ENCODE assay signal across 16 mouse cellular contexts in the genomic region with DNA sequence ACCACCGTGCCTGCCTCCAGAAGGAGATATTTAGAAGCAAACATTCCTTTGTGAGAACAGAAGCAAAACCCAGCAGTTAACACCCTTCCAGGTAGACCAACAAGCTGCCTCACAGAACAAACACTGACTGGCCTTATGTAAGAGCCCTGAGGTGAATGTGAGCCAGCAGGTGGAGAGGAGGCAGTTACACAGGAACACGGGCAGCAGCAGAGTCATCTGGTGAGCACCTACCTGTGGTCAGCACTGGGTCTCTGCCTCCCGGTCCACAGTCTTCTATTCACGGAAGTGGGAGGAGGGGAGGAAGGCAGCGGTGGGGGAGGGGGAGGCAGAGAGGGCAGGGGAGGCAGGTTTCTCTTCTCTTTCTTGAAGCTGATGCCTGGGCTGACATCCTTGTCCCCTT. TPM values are rescaled to one million over a fixed set of nuclear protein-coding genes. Genes with fewer than 3 reads are reported as not detected.
DNase-seq lines count a peak whose midpoint lies in the region; ATAC-seq and TF ChIP-seq lines count a peak whose summit lies in the region.
"Had no signal": no experiment of that assay in that cellular context is flagged by ENCODE, and none has a peak within 500 bp of the region (broad histone marks: within the 10 kb centered on the region; RNA-seq: fewer than 3 reads in every experiment).

No protein-coding gene starts in this region.

- no peaks in the 10 kb centered on the region for H3K9me3 ChIP-seq in intestine, embryonic 15.5 days
- H3K9me3 ChIP-seq in intestine, postnatal 0 days (ENCODE audit: control insufficient read depth): no peaks in the 10 kb centered on the region
- H3K9me3 ChIP-seq in lung, postnatal 0 days (ENCODE audit: low read length): no peaks in the 10 kb centered on the region
- 0 out of 2 replicates have a peak, but pooled peaks cover 5% of the 10 kb centered on the region for H3K9me3 ChIP-seq in stomach, embryonic 16.5 days (replicated peaks; ENCODE audit: control insufficient read depth, low read length)
- H3K9me3 ChIP-seq in hindbrain, postnatal 0 days (ENCODE audit: low read length): peaks cover 9% of the 10 kb centered on the region; the same call in 1 of the 2 replicates
- H3K9me3 ChIP-seq: forebrain, embryonic 15.5 days; neural tube, embryonic 12.5 days had no signal

- 55% methylated on average over 5 of the region's 5 CpGs for WGBS in intestine, embryonic 15.5 days
- 47% methylated on average over 5 of the region's 5 CpGs for WGBS in intestine, postnatal 0 days
- 38% methylated on average over 5 of the region's 5 CpGs for WGBS in lung, postnatal 0 days
- 41% methylated on average over 5 of the region's 5 CpGs for WGBS in stomach, embryonic 16.5 days
- 78% methylated on average over 5 of the region's 5 CpGs for WGBS in hindbrain, postnatal 0 days

- H3K9ac ChIP-seq in intestine, embryonic 15.5 days: no peak overlapping the region
- H3K9ac ChIP-seq in intestine, postnatal 0 days (ENCODE audit: low read depth, low read length): no peak overlapping the region
- no peak overlapping the region for H3K9ac ChIP-seq in lung, postnatal 0 days (replicated peaks; ENCODE audit: low read depth)
- no peak overlapping the region for H3K9ac ChIP-seq in stomach, embryonic 16.5 days (ENCODE audit: low read length)
- no peak overlapping the region for H3K9ac ChIP-seq in hindbrain, postnatal 0 days (replicated peaks; ENCODE audit: low read length)
- H3K9ac ChIP-seq: forebrain, embryonic 15.5 days; heart, embryonic 13.5 days; limb, embryonic 13.5 days; neural tube, embryonic 12.5 days had no signal

- TF ChIP-seq CTCF in intestine, postnatal 0 days (IDR thresholded peaks at IDR 0.05; ENCODE audit: low read depth): no peak
- TF ChIP-seq CTCF in lung, postnatal 0 days (IDR thresholded peaks at IDR 0.05): peak; percentile 41
- no peak for TF ChIP-seq CTCF in hindbrain, postnatal 0 days (IDR thresholded peaks at IDR 0.05; ENCODE audit: low read depth)

- H3K4me2 ChIP-seq in intestine, embryonic 15.5 days (replicated peaks): no peak overlapping the region
- H3K4me2 ChIP-seq in intestine, postnatal 0 days (replicated peaks; ENCODE audit: low read depth): no peak overlapping the region
- H3K4me2 ChIP-seq in lung, postnatal 0 days (replicated peaks; ENCODE audit: low read depth, low read length): no peak overlapping the region
- no peak overlapping the region for H3K4me2 ChIP-seq in stomach, embryonic 16.5 days (ENCODE audit: low read depth, low read length)
- no peak overlapping the region for H3K4me2 ChIP-seq in hindbrain, postnatal 0 days (ENCODE audit: low read depth, low read length)
- H3K4me2 ChIP-seq: forebrain, embryonic 15.5 days; heart, embryonic 13.5 days; limb, embryonic 13.5 days; neural tube, embryonic 12.5 days had no signal

- H3K27me3 ChIP-seq in intestine, embryonic 15.5 days (replicated peaks): no peaks in the 10 kb centered on the region
- no peaks in the 10 kb centered on the region for H3K27me3 ChIP-seq in intestine, postnatal 0 days (replicated peaks; ENCODE audit: control insufficient read depth, insufficient read depth, low read length)
- H3K27me3 ChIP-seq in lung, postnatal 0 days (replicated peaks; ENCODE audit: insufficient read depth, low read length): no peaks in the 10 kb centered on the region
- H3K27me3 ChIP-seq in stomach, embryonic 16.5 days (ENCODE audit: control insufficient read depth, insufficient read depth, low read length): no peaks in the 10 kb centered on the region
- no peaks in the 10 kb centered on the region for H3K27me3 ChIP-seq in hindbrain, postnatal 0 days (ENCODE audit: insufficient read depth, low read length)
- H3K27me3 ChIP-seq: forebrain, embryonic 15.5 days; heart, embryonic 13.5 days; limb, embryonic 13.5 days; neural tube, embryonic 12.5 days had no signal

- 0 out of 2 replicates have a peak, but pooled peaks cover 3% of the 10 kb centered on the region for H3K4me1 ChIP-seq in intestine, embryonic 15.5 days (replicated peaks)
- H3K4me1 ChIP-seq in intestine, postnatal 0 days (replicated peaks; ENCODE audit: control insufficient read depth, insufficient read depth, low read length): no peaks in the 10 kb centered on the region
- peaks cover 3% of the 10 kb centered on the region; the same call in 1 of the 2 replicates for H3K4me1 ChIP-seq in lung, postnatal 0 days (ENCODE audit: insufficient read depth, low read depth, low read length)
- no peaks in the 10 kb centered on the region for H3K4me1 ChIP-seq in stomach, embryonic 16.5 days (ENCODE audit: control insufficient read depth, insufficient read depth, low read length)
- H3K4me1 ChIP-seq in hindbrain, postnatal 0 days (ENCODE audit: insufficient read depth, low read length): peaks cover 5% of the 10 kb centered on the region

- ATAC-seq in intestine, embryonic 15.5 days: 0 out of 2 replicates have a peak, but pooled peaks have one; percentile 51
- ATAC-seq in intestine, postnatal 0 days: no peak
- ATAC-seq in lung, postnatal 0 days: peak; percentile 92
- peak; percentile 70; the same call in 1 of the 2 replicates for ATAC-seq in stomach, embryonic 16.5 days (ENCODE audit: insufficient read depth, low FRiP score)
- ATAC-seq in hindbrain, postnatal 0 days: no peak
- ATAC-seq: forebrain, embryonic 15.5 days; midbrain, embryonic 16.5 days had no signal

- H3K4me3 ChIP-seq in intestine, embryonic 15.5 days (replicated peaks): no peak overlapping the region
- H3K4me3 ChIP-seq in intestine, postnatal 0 days (ENCODE audit: low read depth, low read length): no peak overlapping the region
- no peak overlapping the region for H3K4me3 ChIP-seq in lung, postnatal 0 days (ENCODE audit: low read depth, low read length)
- no peak overlapping the region for H3K4me3 ChIP-seq in stomach, embryonic 16.5 days (replicated peaks; ENCODE audit: low read length)
- H3K4me3 ChIP-seq in hindbrain, postnatal 0 days (ENCODE audit: low read length): no peak overlapping the region
- H3K4me3 ChIP-seq: forebrain, embryonic 15.5 days; heart, embryonic 13.5 days; limb, embryonic 13.5 days; neural tube, embryonic 12.5 days had no signal

- DNase-seq in cerebellum, postnatal 25 days: peak; percentile 69 to 72
- DNase-seq in lung, postnatal 0 days (ENCODE audit: low spot score): peak; percentile 82
- DNase-seq in embryo, embryonic 9.5 days (ENCODE audit: extremely low spot score): no peak
- DNase-seq in ovary, postnatal 36 days (ENCODE audit: low spot score): no peak
- no peak for DNase-seq in hindbrain, postnatal 0 days (ENCODE audit: low spot score)
- DNase-seq: B cell, adult 2 months; kidney, adult 18-20 months had no signal

- peaks cover 14% of the 10 kb centered on the region; the same call in 1 of the 2 replicates for H3K36me3 ChIP-seq in intestine, embryonic 15.5 days
- no peaks in the 10 kb centered on the region for H3K36me3 ChIP-seq in intestine, postnatal 0 days (ENCODE audit: control insufficient read depth, insufficient read depth)
- no peaks in the 10 kb centered on the region; the same call in 1 of the 2 replicates for H3K36me3 ChIP-seq in lung, postnatal 0 days (ENCODE audit: insufficient read depth, low read length)
- H3K36me3 ChIP-seq in stomach, embryonic 16.5 days (ENCODE audit: control insufficient read depth, insufficient read depth, low read length): peaks cover 11% of the 10 kb centered on the region; the same call in 1 of the 2 replicates
- H3K36me3 ChIP-seq in hindbrain, postnatal 0 days (ENCODE audit: insufficient read depth, low read length): peaks cover 31% of the 10 kb centered on the region

- H3K27ac ChIP-seq in intestine, embryonic 15.5 days: no peak overlapping the region
- H3K27ac ChIP-seq in intestine, postnatal 0 days (ENCODE audit: low read depth, low read length): no peak overlapping the region
- peak overlapping the region; percentile 15; the same call in 1 of the 2 replicates for H3K27ac ChIP-seq in lung, postnatal 0 days (ENCODE audit: low read length)
- H3K27ac ChIP-seq in stomach, embryonic 16.5 days (ENCODE audit: low read length): peak overlapping the region; percentile 2; the same call in 1 of the 2 replicates
- no peak overlapping the region for H3K27ac ChIP-seq in hindbrain, postnatal 0 days
- H3K27ac ChIP-seq: forebrain, embryonic 15.5 days; heart, embryonic 13.5 days; limb, embryonic 13.5 days; macrophage; neural tube, embryonic 12.5 days had no signal

- TF ChIP-seq EP300 in lung, postnatal 0 days (IDR thresholded peaks at IDR 0.05): no peak

RNA-seq across cellular contexts. Expression of a gene that starts 35.2 kb away (rescaled TPM):
- polyA plus RNA-seq in intestine, embryonic 15.5 days (2015; fragmentation: Nextera tagmentation; extraction: Ambion mirVana): 11.7 and 12.3 TPM in 2 replicates
- polyA plus RNA-seq in intestine, postnatal 0 days (2015; fragmentation: Nextera tagmentation; extraction: Ambion mirVana): 3.8 and 3.9 TPM in 2 replicates
- polyA plus RNA-seq in lung, postnatal 0 days (2015; fragmentation: Nextera tagmentation; extraction: Ambion mirVana): 13.4 and 13.8 TPM in 2 replicates
- polyA plus RNA-seq in stomach, embryonic 16.5 days (2015; fragmentation: Nextera tagmentation; extraction: Ambion mirVana): 10.8 and 10.9 TPM in 2 replicates
- 19.2 and 30.4 TPM in 2 replicates for total RNA-seq in hindbrain, postnatal 0 days (2014; rRNA removed)
- 13.2 and 14.6 TPM in 2 replicates for polyA plus RNA-seq in hindbrain, postnatal 0 days (2015; fragmentation: Nextera tagmentation; extraction: Ambion mirVana)

RNA-seq across cellular contexts. Expression of a gene that starts 51.2 kb away (rescaled TPM):
- 28.0 and 29.1 TPM in 2 replicates for polyA plus RNA-seq in intestine, embryonic 15.5 days (2015; fragmentation: Nextera tagmentation; extraction: Ambion mirVana)
- polyA plus RNA-seq in intestine, postnatal 0 days (2015; fragmentation: Nextera tagmentation; extraction: Ambion mirVana): 18.0 and 19.4 TPM in 2 replicates
- 24.6 and 25.7 TPM in 2 replicates for polyA plus RNA-seq in lung, postnatal 0 days (2015; fragmentation: Nextera tagmentation; extraction: Ambion mirVana)
- 33.5 and 34.8 TPM in 2 replicates for polyA plus RNA-seq in stomach, embryonic 16.5 days (2015; fragmentation: Nextera tagmentation; extraction: Ambion mirVana)
- 14.8 and 18.8 TPM in 2 replicates for total RNA-seq in hindbrain, postnatal 0 days (2014; rRNA removed)
- polyA plus RNA-seq in hindbrain, postnatal 0 days (2015; fragmentation: Nextera tagmentation; extraction: Ambion mirVana): 35.6 and 36.9 TPM in 2 replicates

Comparison
In these comparisons a context has a peak if more than half of its experiments do, and no peak if none do; other contexts are left out.
1. ATAC-seq: peak in intestine, embryonic 15.5 days (single experiment), lung, postnatal 0 days (single experiment) and stomach, embryonic 16.5 days (single experiment); none in intestine, postnatal 0 days (single experiment) and hindbrain, postnatal 0 days (single experiment).
2. H3K27ac ChIP-seq: peak in lung, postnatal 0 days (single experiment) and stomach, embryonic 16.5 days (single experiment); none in intestine, embryonic 15.5 days (single experiment), intestine, postnatal 0 days (single experiment) and hindbrain, postnatal 0 days (single experiment).
3. DNase-seq: peak in cerebellum, postnatal 25 days (2 of 2) and lung, postnatal 0 days (single experiment); none in embryo, embryonic 9.5 days (single experiment), ovary, postnatal 36 days (single experiment) and hindbrain, postnatal 0 days (single experiment).